Mouse (Mus musculus) liver, adult 2 months (tissue): ENCODE results near the gene Ripk3.

Experiments used
- CTCF ChIP-seq: fragments of 200-500 bp; IDR thresholded peaks from 2 replicates; pipeline ENCODE4 v1.5.1; 2011; ENCODE audit warnings: low read depth, low read length, control low read depth
- POLR2A ChIP-seq: fragments of 200-500 bp; IDR thresholded peaks from 2 replicates; pipeline ENCODE4 v1.6.1; 2011; ENCODE audit warnings: low read length, control low read depth; ENCODE audit not compliant: insufficient read depth; ENCODE audit errors: extremely low read depth

DNA sequence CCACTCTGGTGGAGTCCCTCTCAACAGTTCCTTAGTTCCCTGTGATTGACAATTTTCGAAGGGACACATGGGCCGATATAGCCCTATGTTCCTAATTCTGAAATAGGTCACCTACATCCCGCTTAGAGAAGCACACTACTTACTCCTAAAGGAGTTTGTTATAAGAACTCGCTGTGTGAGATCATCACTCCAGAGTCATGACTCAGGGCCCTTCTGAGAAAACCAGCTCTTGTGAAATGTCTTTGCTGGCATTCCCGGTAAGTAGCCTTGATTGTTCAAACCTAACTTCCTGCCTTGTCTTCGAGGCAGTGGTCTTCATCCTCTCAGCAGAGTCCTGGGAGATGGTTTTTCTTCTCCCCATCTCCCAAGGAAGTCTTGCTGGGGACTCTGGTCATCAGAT lies 20.1 kb downstream of the Ripk3 start:
- TF ChIP-seq CTCF, result no peak
- TF ChIP-seq POLR2A, result no peak
